Mouse (Mus musculus) left cerebral cortex, postnatal 10 days (tissue): Measurements from ENCODE around the gene Rps6kc1. TPM values are rescaled to one million over a fixed set of nuclear protein-coding genes. Genes with fewer than 3 reads are reported as not detected.
A peak's percentile ranks its signal among the peaks of the same experiment; 100 is the strongest.

Source experiments
- DNase-seq, 2 experiments: peaks; one replicate each; pipeline ENCODE4 v3.0.0; 2021 to 2022; ENCODE audit warnings: low spot score in 2 of 2, mixed read lengths in 1 of 2; ENCODE audit errors: extremely low spot score in 1 of 2
- intact Hi-C: fragments of 180-260 bp; cut with DNase I; formaldehyde crosslinking; loops from one replicate; pipeline ENCODE4 v1.15.1; 2025
- total RNA-seq, 2 experiments: library from RNA; stranded (reverse); gene quantifications; 2 replicates each; pipeline ENCODE4 v1.2.3; 2021

Rps6kc1 gene
- total RNA-seq, 2 experiments from 2014 or later = 68.2 to 72.6 TPM

GRCm38 (mm10) chr1:190727385-190727784 lies 184.2 kb downstream of the Rps6kc1 start:
- intact Hi-C loops = no loop called here
- no peak for DNase-seq

- intact Hi-C loops = no loop called here
- peak; percentile 50 to 69 for DNase-seq
These were observed 186.8 kb downstream of the Rps6kc1 start for GRCm38 (mm10) chr1:190724591-190725380.

GRCm38 (mm10) chr1:190723926-190724430 lies 187.6 kb downstream of the Rps6kc1 start:
- intact Hi-C loops = no loop called here
- no peak for DNase-seq

GRCm38 (mm10) chr1:190713848-190714247 lies 197.7 kb downstream of the Rps6kc1 start:
- intact Hi-C loops = no loop called here

GRCm38 (mm10) chr1:190697576-190697975 lies 214.0 kb downstream of the Rps6kc1 start:
- intact Hi-C loops = no loop called here
- DNase-seq = no peak

More at GRCm38 (mm10) chr1:190713848-190714247, 197.7 kb downstream of the Rps6kc1 start:
- no peak for DNase-seq

- intact Hi-C loops = no loop called here
- DNase-seq = peak in 1 of 2 experiments; percentile 71
These were observed 216.0 kb downstream of the Rps6kc1 start for GRCm38 (mm10) chr1:190695589-190695988.

GRCm38 (mm10) chr1:190690528-190691262 lies 220.9 kb downstream of the Rps6kc1 start:
- intact Hi-C loops = no loop called here
- DNase-seq = peak in 1 of 2 experiments; percentile 47

- intact Hi-C loops = no loop called here
- DNase-seq = no peak
These were observed 228.5 kb downstream of the Rps6kc1 start for GRCm38 (mm10) chr1:190683060-190683459.

- intact Hi-C loops = no loop called here
- DNase-seq = peak; percentile 63 to 76
These were observed 229.3 kb downstream of the Rps6kc1 start for GRCm38 (mm10) chr1:190682021-190682926.

- no peak for DNase-seq
- intact Hi-C loops = no loop called here
These were observed 236.1 kb downstream of the Rps6kc1 start for GRCm38 (mm10) chr1:190675455-190675854.

GRCm38 (mm10) chr1:190669099-190669498 lies 242.5 kb downstream of the Rps6kc1 start:
- peak in 1 of 2 experiments; percentile 14 for DNase-seq
- intact Hi-C loops = no loop called here

- intact Hi-C loops = no loop called here
- peak in 1 of 2 experiments; percentile 35 for DNase-seq
These were observed 243.7 kb downstream of the Rps6kc1 start for GRCm38 (mm10) chr1:190667821-190668220.

- intact Hi-C loops = no loop called here
- DNase-seq = peak in 1 of 2 experiments; percentile 9
These were observed 244.2 kb downstream of the Rps6kc1 start for GRCm38 (mm10) chr1:190667326-190667725.

- peak in 1 of 2 experiments; percentile 18 for DNase-seq
- intact Hi-C loops = no loop called here
These were observed 246.1 kb downstream of the Rps6kc1 start for GRCm38 (mm10) chr1:190665490-190665875.

GRCm38 (mm10) chr1:190664767-190665489 lies 246.6 kb downstream of the Rps6kc1 start:
- peak in 1 of 2 experiments; percentile 27 for DNase-seq
- intact Hi-C loops = no loop called here

GRCm38 (mm10) chr1:190663996-190664395 lies 247.6 kb downstream of the Rps6kc1 start:
- peak in 1 of 2 experiments; percentile 6 for DNase-seq
- intact Hi-C loops = no loop called here

GRCm38 (mm10) chr1:190662736-190663135 lies 248.8 kb downstream of the Rps6kc1 start:
- intact Hi-C loops = no loop called here

GRCm38 (mm10) chr1:190661764-190662163 lies 249.8 kb downstream of the Rps6kc1 start:
- DNase-seq = peak in 1 of 2 experiments; percentile 15

More at GRCm38 (mm10) chr1:190662736-190663135, 248.8 kb downstream of the Rps6kc1 start:
- peak in 1 of 2 experiments; percentile 9 for DNase-seq

More at GRCm38 (mm10) chr1:190661764-190662163, 249.8 kb downstream of the Rps6kc1 start:
- intact Hi-C loops = no loop called here
